Mouse (Mus musculus) hindbrain, embryonic 11.5 days (tissue): ENCODE data around the gene Dhx15. TPM values are rescaled to one million over a fixed set of nuclear protein-coding genes. Genes with fewer than 3 reads are reported as not detected.
A peak's percentile ranks its signal among the peaks of the same experiment; 100 is the strongest.

Experiments
- ATAC-seq: fragments of 200-750 bp; cut with Nextera tagmentation; 2 replicates; pipeline ENCODE4 v1.8.0; 2017; ENCODE audit warnings: mild to moderate bottlenecking, moderate TSS enrichment, moderate library complexity; ENCODE audit not compliant: low FRiP score
- DNase-seq: peaks from one replicate; pipeline ENCODE4 v3.0.0-alpha.2; 2015; ENCODE audit warnings: low spot score
- H3K27ac ChIP-seq: fragments of 300-500 bp; sonication (generic); 2 replicates; pipeline ENCODE4 v1.5.1; 2014; ENCODE audit warnings: mild to moderate bottlenecking, low read depth, low read length
- H3K27me3 ChIP-seq: fragments of 300-500 bp; sonication (generic); 2 replicates; pipeline ENCODE4 v1.6.1; 2014; ENCODE audit warnings: mild to moderate bottlenecking, low read length, moderate library complexity, mixed read lengths; ENCODE audit not compliant: control insufficient read depth, insufficient read depth
- H3K36me3 ChIP-seq: fragments of 300-500 bp; sonication (generic); 2 replicates; pipeline ENCODE4 v1.6.1; 2014; ENCODE audit warnings: mild to moderate bottlenecking, low read length, moderate library complexity, mixed read lengths; ENCODE audit not compliant: control insufficient read depth, insufficient read depth
- H3K4me1 ChIP-seq: fragments of 300-500 bp; sonication (generic); replicated peaks from 2 replicates; pipeline ENCODE4 v1.6.1; 2014; ENCODE audit warnings: low read length, mixed read lengths; ENCODE audit not compliant: control insufficient read depth, insufficient read depth
- H3K4me2 ChIP-seq: fragments of 300-500 bp; sonication (generic); replicated peaks from 2 replicates; pipeline ENCODE4 v1.6.1; 2014; ENCODE audit warnings: mild to moderate bottlenecking, low read depth, low read length
- H3K4me3 ChIP-seq: fragments of 300-500 bp; sonication (generic); 2 replicates; pipeline ENCODE4 v1.5.1; 2014; ENCODE audit warnings: low read depth, low read length
- H3K9ac ChIP-seq: fragments of 300-500 bp; sonication (generic); 2 replicates; pipeline ENCODE4 v1.6.1; 2014; ENCODE audit warnings: low read depth, low read length
- H3K9me3 ChIP-seq: fragments of 300-500 bp; sonication (generic); 2 replicates; pipeline ENCODE4 v1.6.1; 2016; ENCODE audit warnings: low read length; ENCODE audit not compliant: control insufficient read depth
- WGBS: fragments of 180-500 bp; shearing (Covaris S2); extraction: QIAGEN DNeasy Blood & Tissue Kit; methylation state at CpG from one replicate; pipeline ENCODE4 v1.1.7; 2014; 5-methylcytosine and 5-hydroxymethylcytosine counted together
- polyA plus RNA-seq: library from polyadenylated mRNA; unstranded; fragments of >200 nt; fragmentation: Nextera tagmentation; extraction: Ambion mirVana; gene quantifications from 2 replicates; pipeline ENCODE4 v1.2.1, GENCODE M21; 2014

Gene Dhx15
- polyA plus RNA-seq, 1 experiment from 2014 or later = 103 TPM

GRCm38 (mm10) chr5:52230466-52230865 is 40.2 kb upstream of the Dhx15 start:
- no peaks in the 10 kb centered on the region for H3K36me3 ChIP-seq
- no peak overlapping the region for H3K9ac ChIP-seq
- H3K9me3 ChIP-seq = no peaks in the 10 kb centered on the region
- no peaks in the 10 kb centered on the region for H3K4me1 ChIP-seq
- H3K4me2 ChIP-seq = no peak overlapping the region
- ATAC-seq (no peak), DNase-seq (no peak)
- no peaks in the 10 kb centered on the region for H3K27me3 ChIP-seq
- H3K4me3 ChIP-seq = no peak overlapping the region
- no peak overlapping the region for H3K27ac ChIP-seq
- 92% methylated on average over 7 of the region's 7 CpGs for WGBS

GRCm38 (mm10) chr5:52226677-52227076 is 36.4 kb upstream of the Dhx15 start:
- Histone ChIP-seq H3K4me2 (no peak overlapping the region), H3K4me1 (no peaks in the 10 kb centered on the region), H3K36me3 (no peaks in the 10 kb centered on the region), H3K4me3 (no peak overlapping the region), H3K27me3 (no peaks in the 10 kb centered on the region), H3K27ac (no peak overlapping the region), H3K9me3 (no peaks in the 10 kb centered on the region), H3K9ac (no peak overlapping the region)
- no peak for DNase-seq
- ATAC-seq = no peak
- 77% methylated on average over 3 of the region's 3 CpGs for WGBS

GRCm38 (mm10) chr5:52221596-52221995 is 31.3 kb upstream of the Dhx15 start:
- Histone ChIP-seq H3K27me3 (no peaks in the 10 kb centered on the region), H3K27ac (no peak overlapping the region), H3K4me3 (no peak overlapping the region), H3K9ac (no peak overlapping the region), H3K4me1 (no peaks in the 10 kb centered on the region), H3K9me3 (no peaks in the 10 kb centered on the region), H3K4me2 (no peak overlapping the region), H3K36me3 (no peaks in the 10 kb centered on the region)
- no peak for ATAC-seq
- no peak for DNase-seq
- WGBS = 94% methylated on average over 5 of the region's 5 CpGs

- no peak overlapping the region for H3K27ac ChIP-seq
- WGBS = 76% methylated on average over 14 of the region's 14 CpGs
- H3K9ac ChIP-seq = no peak overlapping the region
Measured at GRCm38 (mm10) chr5:52220013-52220804, 29.9 kb upstream of the Dhx15 start.

GRCm38 (mm10) chr5:52218238-52218637 is 27.9 kb upstream of the Dhx15 start:
- no peak overlapping the region for H3K9ac ChIP-seq
- DNase-seq (no peak), ATAC-seq (no peak)
- no peak overlapping the region for H3K27ac ChIP-seq
- H3K27me3 ChIP-seq = no peaks in the 10 kb centered on the region
- no peaks in the 10 kb centered on the region for H3K36me3 ChIP-seq
- WGBS = 82% methylated on average over 6 of the region's 6 CpGs
- H3K9me3 ChIP-seq = no peaks in the 10 kb centered on the region
- no peaks in the 10 kb centered on the region for H3K4me1 ChIP-seq
- H3K4me2 ChIP-seq = no peak overlapping the region
- no peak overlapping the region for H3K4me3 ChIP-seq

More at GRCm38 (mm10) chr5:52220013-52220804, 29.9 kb upstream of the Dhx15 start:
- Histone ChIP-seq H3K36me3 (no peaks in the 10 kb centered on the region), H3K4me3 (no peak overlapping the region), H3K4me2 (no peak overlapping the region), H3K9me3 (no peaks in the 10 kb centered on the region), H3K27me3 (no peaks in the 10 kb centered on the region), H3K4me1 (no peaks in the 10 kb centered on the region)
- DNase-seq (no peak), ATAC-seq (no peak)

GRCm38 (mm10) chr5:52213143-52213900 is 23.0 kb upstream of the Dhx15 start:
- Histone ChIP-seq H3K4me1 (no peaks in the 10 kb centered on the region), H3K4me2 (no peak overlapping the region), H3K27ac (no peak overlapping the region), H3K27me3 (no peaks in the 10 kb centered on the region), H3K9ac (no peak overlapping the region), H3K36me3 (no peaks in the 10 kb centered on the region), H3K9me3 (no peaks in the 10 kb centered on the region), H3K4me3 (no peak overlapping the region)
- ATAC-seq = no peak
- WGBS = 86% methylated on average over 7 of the region's 7 CpGs
- no peak for DNase-seq

GRCm38 (mm10) chr5:52191180-52191468 is 810 bp upstream of the Dhx15 start:
- H3K9ac ChIP-seq = peak overlapping the region; percentile 31; the same call in 1 of the 2 replicates
- no peaks in the 10 kb centered on the region for H3K36me3 ChIP-seq
- H3K4me3 ChIP-seq = peak overlapping the region; percentile 96
- no peaks in the 10 kb centered on the region for H3K9me3 ChIP-seq
- H3K27ac ChIP-seq = no peak overlapping the region
- WGBS = 40% methylated on average over 1 of the region's 1 CpGs
- peaks cover 3% of the 10 kb centered on the region; the same call in 1 of the 2 replicates for H3K4me1 ChIP-seq
- DNase-seq (no peak), ATAC-seq (no peak)
- H3K4me2 ChIP-seq = peak overlapping the region; percentile 59
- no peaks in the 10 kb centered on the region for H3K27me3 ChIP-seq

- H3K4me3 ChIP-seq = peak overlapping the region; percentile 96
- no peaks in the 10 kb centered on the region for H3K9me3 ChIP-seq
- peak overlapping the region; percentile 68 for H3K4me2 ChIP-seq
- under 1% methylated on average over 54 of the region's 63 CpGs for WGBS
- peak overlapping the region; percentile 84 for H3K27ac ChIP-seq
- no peaks in the 10 kb centered on the region for H3K36me3 ChIP-seq
- ATAC-seq (peak; percentile 87), DNase-seq (peak; percentile 66)
- H3K4me1 ChIP-seq = peaks cover 3% of the 10 kb centered on the region; the same call in 1 of the 2 replicates
- H3K9ac ChIP-seq = peak overlapping the region; percentile 97
- H3K27me3 ChIP-seq = no peaks in the 10 kb centered on the region
Measured at GRCm38 (mm10) chr5:52189664-52190365, 499 bp downstream of the Dhx15 start.
